Mouse (Mus musculus): ENCODE results near the gene Fam19a2. TPM values are rescaled to one million over a fixed set of nuclear protein-coding genes. Genes with fewer than 3 reads are reported as not detected.

Gene Fam19a2
- polyA plus RNA-seq (2017; shearing (Covaris generic)) = 0.11 TPM

DNA sequence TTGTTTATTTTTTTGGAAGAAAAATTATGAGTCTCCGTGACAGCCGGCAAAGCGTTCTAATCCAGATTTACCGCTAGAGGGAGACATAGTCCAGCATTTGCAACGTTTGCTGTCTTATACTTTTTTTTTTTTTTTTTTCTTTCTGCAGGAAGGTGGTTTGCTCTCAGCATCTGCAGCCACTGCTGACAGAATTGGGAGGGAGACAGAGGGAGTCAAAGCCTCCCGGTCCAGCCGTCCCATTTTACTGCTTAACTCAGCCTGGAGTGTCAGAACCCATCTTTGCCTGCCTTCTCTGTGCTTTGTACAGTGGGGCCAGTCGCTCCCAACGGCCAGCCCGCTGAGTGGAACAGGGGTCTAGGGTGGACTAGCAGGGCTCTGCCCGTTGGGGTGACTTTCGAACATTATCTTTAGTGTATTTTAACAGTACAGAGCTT is at the start of gene Fam19a2:
Fam19a2 (plus strand) TSS at position 121 of the 434 bp plus-strand sequence.

Other genes with a start within 250 kb of the Fam19a2 start
- gene Mon2, start 187.5 kb upstream of the Fam19a2 start, polyA plus RNA-seq (2017; shearing (Covaris generic)) = 17.7 TPM
- 155 TPM for gene Usp15, start 67.0 kb upstream of the Fam19a2 start, polyA plus RNA-seq (2017; shearing (Covaris generic))

Measured in effector memory CD4-positive, alpha-beta T cell, adult 5 months (primary cell).